ENCODE assay signal across 8 mouse cellular contexts in genomic region chr19:23139756-23140470, GRCm38 (mm10). TPM values are rescaled to one million over a fixed set of nuclear protein-coding genes. Genes with fewer than 3 reads are reported as not detected.
DNase-seq lines count a peak whose midpoint lies in the region; ATAC-seq and TF ChIP-seq lines count a peak whose summit lies in the region.

No protein-coding gene starts in this region.

- H3K36me3 ChIP-seq in ES-Bruce4 (ENCODE audit: control insufficient read depth, insufficient read depth, low read length, poor library complexity, severe bottlenecking): peaks cover 12% of the 10 kb centered on the region
- no peaks in the 10 kb centered on the region for H3K36me3 ChIP-seq in forebrain, postnatal 0 days (ENCODE audit: insufficient read depth)
- H3K36me3 ChIP-seq in limb, embryonic 13.5 days: no peaks in the 10 kb centered on the region
- H3K36me3 ChIP-seq in neural tube, embryonic 15.5 days: no peaks in the 10 kb centered on the region

- peak overlapping the region; percentile 58; the same call in 1 of the 2 replicates for H3K27ac ChIP-seq in cerebellum, adult 2 months (ENCODE audit: insufficient read depth, low read length)
- peak overlapping the region; percentile 95 for H3K27ac ChIP-seq in ES-Bruce4 (ENCODE audit: insufficient read depth, low read length)
- H3K27ac ChIP-seq in forebrain, postnatal 0 days (ENCODE audit: low read depth, low read length): peak overlapping the region; percentile 43; the same call in 1 of the 2 replicates
- H3K27ac ChIP-seq in limb, embryonic 13.5 days: no peak overlapping the region
- peak overlapping the region; percentile 42; the same call in 1 of the 2 replicates for H3K27ac ChIP-seq in neural tube, embryonic 15.5 days (replicated peaks)

- H3K9me3 ChIP-seq in ES-Bruce4 (replicated peaks; ENCODE audit: control insufficient read depth, insufficient read depth, low read length, poor library complexity, severe bottlenecking): no peaks in the 10 kb centered on the region
- no peaks in the 10 kb centered on the region for H3K9me3 ChIP-seq in forebrain, postnatal 0 days (ENCODE audit: low read length)
- no peaks in the 10 kb centered on the region for H3K9me3 ChIP-seq in limb, embryonic 13.5 days
- no peaks in the 10 kb centered on the region for H3K9me3 ChIP-seq in neural tube, embryonic 15.5 days (replicated peaks)

- peaks cover 2% of the 10 kb centered on the region; the same call in 1 of the 2 replicates for H3K4me1 ChIP-seq in cerebellum, adult 2 months (ENCODE audit: control insufficient read depth, insufficient read depth, low read length)
- no peaks in the 10 kb centered on the region for H3K4me1 ChIP-seq in ES-Bruce4 (ENCODE audit: control insufficient read depth, insufficient read depth, low read length)
- peaks cover 10% of the 10 kb centered on the region for H3K4me1 ChIP-seq in forebrain, postnatal 0 days (ENCODE audit: insufficient read depth)
- H3K4me1 ChIP-seq in limb, embryonic 13.5 days: peaks cover 32% of the 10 kb centered on the region
- peaks cover 38% of the 10 kb centered on the region for H3K4me1 ChIP-seq in neural tube, embryonic 15.5 days

- no peak for TF ChIP-seq POLR2A in cerebellum, adult 2 months (IDR thresholded peaks at IDR 0.05; ENCODE audit: borderline replicate concordance, insufficient read depth, low read length)
- no peak for TF ChIP-seq POLR2A in ES-Bruce4 (IDR thresholded peaks at IDR 0.05; ENCODE audit: insufficient read depth, low read length)

- H3K4me2 ChIP-seq in forebrain, postnatal 0 days (ENCODE audit: low read depth): peak overlapping the region; percentile 96
- H3K4me2 ChIP-seq in limb, embryonic 13.5 days (replicated peaks): peak overlapping the region; percentile 98
- H3K4me2 ChIP-seq in neural tube, embryonic 15.5 days: peak overlapping the region; percentile 98

- DNase-seq in cerebellum, adult 2 months: no peak
- DNase-seq in forebrain, postnatal 0 days: no peak
- no peak for DNase-seq in right cerebral cortex, postnatal 4 days
- no peak for DNase-seq in adrenal gland, postnatal 14 days

- H3K4me3 ChIP-seq in cerebellum, adult 2 months (replicated peaks; ENCODE audit: insufficient read depth, low read depth, low read length): peak overlapping the region; percentile 98
- peak overlapping the region; percentile 77 for H3K4me3 ChIP-seq in ES-Bruce4 (ENCODE audit: low read depth, low read length)
- H3K4me3 ChIP-seq in forebrain, postnatal 0 days (ENCODE audit: low read depth, low read length): peak overlapping the region; percentile 63
- peak overlapping the region; percentile 63 for H3K4me3 ChIP-seq in limb, embryonic 13.5 days
- H3K4me3 ChIP-seq in neural tube, embryonic 15.5 days (replicated peaks): peak overlapping the region; percentile 56

- no peaks in the 10 kb centered on the region for H3K27me3 ChIP-seq in cerebellum, adult 2 months (ENCODE audit: control insufficient read depth, insufficient read depth, low read length)
- H3K27me3 ChIP-seq in ES-Bruce4 (ENCODE audit: control insufficient read depth, insufficient read depth, low read length, poor library complexity, severe bottlenecking): no peaks in the 10 kb centered on the region
- peaks cover 25% of the 10 kb centered on the region for H3K27me3 ChIP-seq in forebrain, postnatal 0 days (ENCODE audit: insufficient read depth, low read length)
- peaks cover 47% of the 10 kb centered on the region for H3K27me3 ChIP-seq in limb, embryonic 13.5 days
- peaks cover 51% of the 10 kb centered on the region for H3K27me3 ChIP-seq in neural tube, embryonic 15.5 days (replicated peaks)

- WGBS in cerebellum, adult 2 months: 29% methylated on average over 12 of the region's 12 CpGs
- 42% methylated on average over 12 of the region's 12 CpGs for WGBS in forebrain, postnatal 0 days
- 47% methylated on average over 12 of the region's 12 CpGs for WGBS in limb, embryonic 13.5 days
- 49% methylated on average over 12 of the region's 12 CpGs for WGBS in neural tube, embryonic 15.5 days

- TF ChIP-seq EP300 in ES-Bruce4 (IDR thresholded peaks at IDR 0.05; ENCODE audit: insufficient read depth, low read depth, low read length): no peak

- ATAC-seq in cerebellum, adult (ENCODE audit: insufficient number of reproducible peaks, low FRiP score, low TSS enrichment): no peak
- ATAC-seq in forebrain, postnatal 0 days: no peak
- ATAC-seq in limb, embryonic 13.5 days (ENCODE audit: low FRiP score, low read depth): no peak
- ATAC-seq in neural tube, embryonic 15.5 days (ENCODE audit: low FRiP score): no peak

- peak overlapping the region; percentile 93 for H3K9ac ChIP-seq in ES-Bruce4 (ENCODE audit: low read depth, poor library complexity, severe bottlenecking)
- H3K9ac ChIP-seq in forebrain, postnatal 0 days: no peak overlapping the region
- H3K9ac ChIP-seq in limb, embryonic 13.5 days: no peak overlapping the region
- 0 out of 2 replicates have a peak overlapping the region, but pooled peaks have one; percentile 33 for H3K9ac ChIP-seq in neural tube, embryonic 15.5 days (replicated peaks)

- TF ChIP-seq CTCF in cerebellum, adult 2 months (IDR thresholded peaks at IDR 0.05; ENCODE audit: borderline replicate concordance, insufficient read depth, low read depth, low read length): no peak
- no peak for TF ChIP-seq CTCF in ES-Bruce4 (IDR thresholded peaks at IDR 0.05; ENCODE audit: low read depth, low read length)
- no peak for TF ChIP-seq CTCF in forebrain, postnatal 0 days (IDR thresholded peaks at IDR 0.05; ENCODE audit: low read depth)

RNA-seq across cellular contexts. Expression of gene Klf9, which starts 1.1 kb away (rescaled TPM):
- polyA plus RNA-seq in cerebellum, adult 2 months (2012; rRNA removed): 93.5 and 97.3 TPM in 2 replicates
- 73.8 and 77.1 TPM in 2 replicates for polyA plus RNA-seq in ES-Bruce4 (2011; ENCODE audit: insufficient read depth, insufficient read length, low read depth, missing spikeins)
- total RNA-seq in forebrain, postnatal 0 days (2014; rRNA removed): 22.5 and 25.9 TPM in 2 replicates
- 10.2 and 11.4 TPM in 2 replicates for polyA plus RNA-seq in forebrain, postnatal 0 days (2015; fragmentation: Nextera tagmentation; extraction: Ambion mirVana)
- 1.8 and 1.9 TPM in 2 replicates for polyA plus RNA-seq in limb, embryonic 13.5 days (2015; fragmentation: Nextera tagmentation; extraction: Ambion mirVana)
- 5.0 and 5.3 TPM in 2 replicates for polyA plus RNA-seq in neural tube, embryonic 15.5 days (2015; fragmentation: Nextera tagmentation; extraction: Ambion mirVana)
- 104 and 116 TPM in 2 replicates for total RNA-seq in adrenal gland, postnatal 14 days (2021)

Comparison
In these comparisons a context has a peak if more than half of its experiments do, and no peak if none do; other contexts are left out.
1. H3K9ac ChIP-seq: peak in ES-Bruce4 (single experiment) and neural tube, embryonic 15.5 days (single experiment); none in forebrain, postnatal 0 days (single experiment) and limb, embryonic 13.5 days (single experiment).
2. Peak in every context shown above with its lines, with median percentiles within 50 percentile points of each other: H3K4me3 ChIP-seq and H3K4me2 ChIP-seq.